Mouse (Mus musculus) kidney, adult 2 months (tissue): Measurements from ENCODE around the gene Dph5.

Experiments used
- CTCF ChIP-seq: fragments of 200-500 bp; conservative IDR thresholded peaks from 2 replicates; pipeline ENCODE4 v1.5.1; 2011; ENCODE audit warnings: low read depth, mild to moderate bottlenecking, control low read depth, low read length, moderate library complexity, mixed read lengths; ENCODE audit not compliant: insufficient read depth, insufficient read length
- POLR2A ChIP-seq: fragments of 200-500 bp; IDR thresholded peaks from one replicate; pipeline ENCODE4 v1.6.1; 2011; ENCODE audit warnings: low read depth, low read length, control low read depth

GRCm38 (mm10) chr3:115963597-115963996 is 76.0 kb downstream of the Dph5 start:
- TF ChIP-seq CTCF (no peak), POLR2A (no peak)
